Mouse (Mus musculus): ENCODE data around the gene Asb5. TPM values are rescaled to one million over a fixed set of nuclear protein-coding genes. Genes with fewer than 3 reads are reported as not detected.

Gene Asb5
- not detected in 2 replicates for total RNA-seq (2023)

DNA sequence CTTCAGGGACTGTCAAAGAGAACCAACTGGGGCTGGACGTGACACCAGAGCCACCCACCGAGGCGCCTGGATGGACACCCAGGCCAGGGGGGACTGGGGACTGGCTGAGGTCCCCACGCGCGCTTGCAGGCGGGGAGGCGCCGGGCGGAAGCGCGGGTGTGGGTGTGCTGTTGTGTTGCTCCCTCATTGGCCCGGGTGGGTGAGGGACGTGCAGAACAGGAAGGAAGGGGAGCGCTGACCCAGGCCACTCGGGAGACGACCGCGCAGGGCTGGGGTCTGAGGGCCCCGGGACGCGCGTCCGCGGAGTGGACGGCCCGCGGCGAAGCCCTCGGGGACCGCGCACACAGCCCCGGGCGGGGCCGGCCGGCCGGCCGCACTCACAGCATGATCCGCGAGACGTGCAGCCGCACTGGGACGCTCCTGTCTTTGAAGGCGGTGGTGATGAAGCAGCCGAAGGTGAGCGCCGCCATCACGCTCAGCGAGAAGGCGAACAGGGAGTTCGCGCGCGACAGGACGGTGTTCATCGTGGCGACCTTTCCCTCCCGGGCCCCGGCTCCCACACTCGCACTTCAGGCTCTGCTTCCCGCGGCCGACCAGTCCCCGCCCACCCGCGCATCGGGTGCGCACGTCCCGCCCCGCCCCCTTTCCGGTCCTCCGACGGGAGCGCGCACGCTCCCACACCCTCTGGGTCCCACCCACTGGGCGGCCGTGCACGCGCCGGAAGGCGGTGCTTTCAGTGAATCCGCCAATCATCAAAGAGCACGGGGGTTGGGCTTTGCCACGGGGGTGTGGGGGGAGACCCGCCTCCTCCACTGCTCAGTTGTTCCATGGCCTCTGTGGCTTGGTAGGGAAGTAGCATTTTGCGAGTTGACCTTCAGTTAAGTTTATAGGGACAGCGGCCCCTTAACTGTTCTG is at the start of gene Asb5, which contains the start of gene Spcs3:
TSS of gene Asb5 (plus strand) at position 199 of the 915 bp plus-strand sequence.
TSS of gene Spcs3 (minus strand) at position 617 of the 915 bp plus-strand sequence.

GRCm38 (mm10) chr8:54600671-54601251 is 71.4 kb downstream of the Asb5 start, which contains the start of gene Spata4:
Spata4 (plus strand) TSS chr8:54600781.

Other genes starting within 250 kb of the Asb5 start
- gene Spcs3, start 418 bp downstream of the Asb5 start, total RNA-seq (2023): 39.1 and 45.0 TPM in 2 replicates
- not detected in 2 replicates for gene Spata4, start 71.2 kb downstream of the Asb5 start, total RNA-seq (2023)